Mouse (Mus musculus) brain, adult 2 months (tissue): ENCODE data around the gene Atl2.

Experiments used
- DNase-seq: peaks from one replicate; pipeline ENCODE4 v3.0.0; 2011; ENCODE audit warnings: low read depth, low spot score

The Atl2 gene

GRCm38 (mm10) chr17:79824406-79824805, 71.5 kb downstream of the Atl2 start:
- no peak for DNase-seq

- no peak for DNase-seq
Measured at GRCm38 (mm10) chr17:79818884-79819283, 77.0 kb downstream of the Atl2 start.

GRCm38 (mm10) chr17:79817995-79818394, 77.9 kb downstream of the Atl2 start:
- no peak for DNase-seq

GRCm38 (mm10) chr17:79817551-79817950, 78.4 kb downstream of the Atl2 start:
- no peak for DNase-seq

- no peak for DNase-seq
Measured at GRCm38 (mm10) chr17:79816896-79817295, 79.0 kb downstream of the Atl2 start.

GRCm38 (mm10) chr17:79810421-79810820, 85.5 kb downstream of the Atl2 start:
- DNase-seq = no peak

- DNase-seq = no peak
Measured at GRCm38 (mm10) chr17:79809491-79810316, 86.2 kb downstream of the Atl2 start.

GRCm38 (mm10) chr17:79807237-79807930, 88.5 kb downstream of the Atl2 start:
- DNase-seq = no peak

- DNase-seq = no peak
Measured at GRCm38 (mm10) chr17:79804747-79805146, 91.2 kb downstream of the Atl2 start.

- DNase-seq = no peak
Measured at GRCm38 (mm10) chr17:79802056-79802455, 93.9 kb downstream of the Atl2 start.

GRCm38 (mm10) chr17:79798831-79799230, 97.1 kb downstream of the Atl2 start:
- DNase-seq = no peak
